Mouse (Mus musculus) ES-E14 (cell line): ENCODE results near the gene Zfyve28. TPM values are rescaled to one million over a fixed set of nuclear protein-coding genes. Genes with fewer than 3 reads are reported as not detected.

ENCODE experiments used
- DNase-seq: peaks from one replicate; pipeline ENCODE4 v3.0.0-alpha.2; 2013; ENCODE audit warnings: low read depth, low spot score
- H3K27ac ChIP-seq: 2 replicates; pipeline ENCODE4 v1.5.1; 2012; ENCODE audit warnings: low read depth, mild to moderate bottlenecking, low read length, moderate library complexity, mixed read lengths; ENCODE audit not compliant: poor library complexity, insufficient read depth, severe bottlenecking
- H3K36me3 ChIP-seq: 2 replicates; pipeline ENCODE4 v1.6.1; 2012; ENCODE audit warnings: mild to moderate bottlenecking, low read length, moderate library complexity, mixed read lengths; ENCODE audit not compliant: control insufficient read depth, poor library complexity, insufficient read depth, severe bottlenecking
- H3K4me1 ChIP-seq, 2 experiments: fragments of 150-350 bp in 1 of 2; sonication (generic) in 1 of 2; 2 replicates each; pipeline ENCODE4 v1.6.1; 2012; ENCODE audit warnings: low read length in 2 of 2, mild to moderate bottlenecking in 1 of 2, mixed read lengths in 1 of 2; ENCODE audit not compliant: control insufficient read depth in 2 of 2, insufficient read depth in 2 of 2, poor library complexity in 1 of 2
- H3K4me3 ChIP-seq, 2 experiments: fragments of 150-350 bp in 1 of 2; sonication (generic) in 1 of 2; 2 replicates each; pipeline ENCODE4 v1.5.1; 2012; ENCODE audit warnings: low read length in 2 of 2, low read depth in 1 of 2, mild to moderate bottlenecking in 1 of 2, mixed read lengths in 1 of 2; ENCODE audit not compliant: insufficient read depth in 1 of 2, poor library complexity in 1 of 2, severe bottlenecking in 1 of 2
- H3K9ac ChIP-seq: 2 replicates; pipeline ENCODE4 v1.6.1; 2012; ENCODE audit warnings: low read depth, mild to moderate bottlenecking, low read length, mixed read lengths; ENCODE audit not compliant: poor library complexity, insufficient read depth, severe bottlenecking
- H3K9me3 ChIP-seq: fragments of 150-350 bp; sonication (generic); 2 replicates; pipeline ENCODE4 v1.6.1; 2012; ENCODE audit warnings: low read depth, mild to moderate bottlenecking, low read length; ENCODE audit not compliant: control insufficient read depth, insufficient read depth
- CHD2 ChIP-seq: IDR thresholded peaks from 2 replicates; pipeline ENCODE4 v1.6.1; 2014; ENCODE audit warnings: mild to moderate bottlenecking, low read depth, low read length, inconsistent platforms
- HCFC1 ChIP-seq: IDR thresholded peaks from 2 replicates; pipeline ENCODE4 v1.6.1; 2012; ENCODE audit warnings: low read length, inconsistent platforms, borderline replicate concordance; ENCODE audit not compliant: insufficient read depth
- MAFK ChIP-seq: IDR thresholded peaks from 2 replicates; pipeline ENCODE4 v1.6.1; 2014; ENCODE audit warnings: mild to moderate bottlenecking, low read depth, low read length, inconsistent platforms; ENCODE audit not compliant: insufficient read depth
- ZC3H11A ChIP-seq: IDR thresholded peaks from 2 replicates; pipeline ENCODE4 v1.6.1; 2012; ENCODE audit warnings: low read depth, mild to moderate bottlenecking, inconsistent platforms, low read length, borderline replicate concordance
- ZNF384 ChIP-seq: IDR thresholded peaks from 2 replicates; pipeline ENCODE4 v1.6.1; 2012; ENCODE audit warnings: low read depth, low read length, inconsistent platforms
- in situ Hi-C, 2 experiments: fragments of 600-800 bp; cut with MboI; formaldehyde crosslinking; loops; one replicate each; pipeline ENCODE4 v1.15.1; 2025; ENCODE audit warnings: low sequenced_read_pairs in 2 of 2, inconsistent platforms in 1 of 2; ENCODE audit not compliant: unreplicated experiment in 2 of 2
- total RNA-seq: library from RNA; depleted of rRNA; stranded (reverse); fragments of 300-350 nt; gene quantifications from 2 replicates; pipeline ENCODE4 v1.2.3, GENCODE M21; 2012

Gene Zfyve28
- total RNA-seq, 1 experiment, result 12.3 TPM

- H3K4me3 ChIP-seq, result no peak overlapping the region
- peaks cover 8% of the 10 kb centered on the region; the same call in 1 of the 2 replicates for H3K36me3 ChIP-seq
- no peak for DNase-seq
- no peak overlapping the region for H3K27ac ChIP-seq
- no peaks in the 10 kb centered on the region for H3K4me1 ChIP-seq
- no peak overlapping the region for H3K9ac ChIP-seq
- no peak for TF ChIP-seq MAFK
- no peak for TF ChIP-seq HCFC1
- no peak for TF ChIP-seq ZC3H11A
- no peak for TF ChIP-seq CHD2
- TF ChIP-seq ZNF384, result no peak
- in situ Hi-C loops, result no loop called here
- H3K9me3 ChIP-seq, result no peaks in the 10 kb centered on the region
These were observed 58.7 kb downstream of the Zfyve28 start for GRCm38 (mm10) chr5:34229503-34229902.

GRCm38 (mm10) chr5:34225516-34225915 lies 62.7 kb downstream of the Zfyve28 start:
- H3K4me3 ChIP-seq, result no peak overlapping the region
- H3K4me1 ChIP-seq, result no peaks in the 10 kb centered on the region
- H3K36me3 ChIP-seq, result peaks cover 4% of the 10 kb centered on the region; the same call in 1 of the 2 replicates
- H3K27ac ChIP-seq, result no peak overlapping the region
- TF ChIP-seq ZC3H11A (no peak), MAFK (no peak), HCFC1 (no peak), ZNF384 (no peak), CHD2 (no peak)
- DNase-seq, result no peak
- in situ Hi-C loops, result no loop called here
- H3K9me3 ChIP-seq, result no peaks in the 10 kb centered on the region
- no peak overlapping the region for H3K9ac ChIP-seq

- in situ Hi-C loops, result no loop called here
- Histone ChIP-seq H3K9ac (no peak overlapping the region), H3K27ac (no peak overlapping the region), H3K36me3 (peaks cover 4% of the 10 kb centered on the region; the same call in 1 of the 2 replicates), H3K4me1 (no peaks in the 10 kb centered on the region), H3K4me3 (no peak overlapping the region), H3K9me3 (no peaks in the 10 kb centered on the region)
- TF ChIP-seq ZC3H11A, result no peak
- no peak for TF ChIP-seq HCFC1
- TF ChIP-seq MAFK, result no peak
- no peak for TF ChIP-seq CHD2
- TF ChIP-seq ZNF384, result no peak
- DNase-seq, result no peak
These were observed 63.7 kb downstream of the Zfyve28 start for GRCm38 (mm10) chr5:34224515-34224914.

GRCm38 (mm10) chr5:34220001-34220400 lies 68.2 kb downstream of the Zfyve28 start:
- no peaks in the 10 kb centered on the region for H3K9me3 ChIP-seq
- H3K36me3 ChIP-seq, result 0 out of 2 replicates have a peak, but pooled peaks cover 3% of the 10 kb centered on the region
- no peak overlapping the region for H3K9ac ChIP-seq
- H3K4me1 ChIP-seq, result no peaks in the 10 kb centered on the region
- in situ Hi-C loops, result no loop called here
- no peak for DNase-seq
- TF ChIP-seq CHD2 (no peak), ZNF384 (peak; percentile 79)
- no peak overlapping the region for H3K4me3 ChIP-seq
- H3K27ac ChIP-seq, result no peak overlapping the region

GRCm38 (mm10) chr5:34218672-34219071 lies 69.6 kb downstream of the Zfyve28 start:
- H3K27ac ChIP-seq, result no peak overlapping the region
- H3K4me3 ChIP-seq, result no peak overlapping the region
- TF ChIP-seq MAFK (no peak), ZNF384 (no peak), ZC3H11A (no peak), HCFC1 (no peak), CHD2 (no peak)
- H3K9me3 ChIP-seq, result no peaks in the 10 kb centered on the region
- H3K4me1 ChIP-seq, result no peaks in the 10 kb centered on the region
- in situ Hi-C loops, result no loop called here
- no peak overlapping the region for H3K9ac ChIP-seq
- H3K36me3 ChIP-seq, result no peaks in the 10 kb centered on the region
- no peak for DNase-seq
